Mouse (Mus musculus) induced T-regulatory cell, adult 2 months (primary cell): ENCODE data around the gene Fbxo17.

ENCODE experiments used
- DNase-seq: peaks from one replicate; pipeline ENCODE4 v3.0.0-alpha.2; 2012; ENCODE audit warnings: low read depth

Fbxo17 gene

DNA sequence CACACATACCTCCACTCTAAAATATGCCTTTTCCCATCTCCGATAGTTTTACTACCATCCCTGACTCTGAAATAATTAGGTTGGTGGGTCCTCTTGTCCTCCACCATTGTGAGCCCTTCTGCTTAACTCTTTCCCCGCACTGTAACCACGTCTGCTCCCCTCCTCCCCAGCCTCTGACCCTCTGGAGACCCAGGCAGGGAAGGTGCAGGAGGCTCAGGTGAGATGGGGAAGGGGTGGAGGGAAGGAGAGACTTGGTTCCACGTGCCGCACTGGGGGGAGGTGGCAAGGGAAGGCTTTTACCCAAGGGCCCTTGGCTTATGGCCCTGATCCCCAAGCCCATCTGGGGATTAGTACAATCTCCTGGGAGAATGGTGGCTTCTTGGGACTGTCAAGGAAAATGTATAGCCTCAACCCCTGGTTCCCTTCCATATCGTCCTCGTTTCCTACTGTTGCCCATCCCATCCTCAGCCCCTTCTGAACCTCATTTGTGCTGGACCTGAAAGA is 50.9 kb downstream of the Fbxo17 start, which contains the start of gene Nfkbib:
Gene Nfkbib, minus strand, starts transcription at position 51 of the 504 bp plus-strand sequence.
- no peak for DNase-seq

DNA sequence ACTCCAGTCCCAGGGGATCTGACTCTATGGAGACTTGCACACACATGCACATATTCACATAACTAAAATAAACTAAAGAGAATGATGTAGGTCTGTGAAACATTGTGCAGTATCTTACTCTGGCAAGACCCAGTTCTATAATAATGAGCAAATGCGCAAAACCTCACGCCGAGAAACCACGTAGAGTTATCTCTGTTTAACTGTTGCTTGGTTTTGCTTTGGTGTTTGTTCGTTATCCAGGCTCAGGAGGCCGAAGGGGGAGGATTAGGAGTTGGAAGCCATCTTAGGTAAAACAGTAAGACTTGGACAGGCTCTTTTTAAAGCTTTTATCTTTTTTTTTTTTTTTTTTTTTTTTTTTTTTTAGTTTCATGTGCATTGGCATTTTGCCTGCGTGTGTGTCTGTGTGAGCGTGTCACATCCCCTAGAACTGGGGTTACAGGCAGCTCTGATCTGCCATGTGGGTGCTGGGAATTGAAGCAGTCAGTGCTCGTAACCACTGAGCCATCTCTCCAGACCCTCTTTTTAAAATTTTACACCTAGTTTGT is 52.9 kb downstream of the Fbxo17 start:
- DNase-seq = no peak

DNA sequence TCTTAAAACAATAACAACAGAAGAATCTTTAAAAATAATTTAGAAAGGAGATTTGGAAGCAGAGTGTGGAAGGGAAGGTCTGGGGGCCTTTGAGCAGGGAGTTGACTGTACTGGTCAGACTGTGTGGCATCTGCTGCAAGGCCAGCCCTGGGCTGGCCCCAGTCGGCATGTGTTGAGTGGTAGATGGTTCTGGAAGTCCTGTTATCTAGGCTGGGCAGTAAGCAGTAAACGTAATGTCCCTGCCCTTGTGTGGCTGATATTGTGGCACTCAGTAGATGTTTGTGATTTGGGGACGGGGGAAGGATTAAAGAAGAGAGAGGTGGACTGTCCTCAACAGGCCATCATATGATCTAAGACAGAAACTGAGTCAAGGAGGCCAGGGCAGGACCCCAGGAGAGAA is 53.7 kb downstream of the Fbxo17 start:
- no peak for DNase-seq

DNA sequence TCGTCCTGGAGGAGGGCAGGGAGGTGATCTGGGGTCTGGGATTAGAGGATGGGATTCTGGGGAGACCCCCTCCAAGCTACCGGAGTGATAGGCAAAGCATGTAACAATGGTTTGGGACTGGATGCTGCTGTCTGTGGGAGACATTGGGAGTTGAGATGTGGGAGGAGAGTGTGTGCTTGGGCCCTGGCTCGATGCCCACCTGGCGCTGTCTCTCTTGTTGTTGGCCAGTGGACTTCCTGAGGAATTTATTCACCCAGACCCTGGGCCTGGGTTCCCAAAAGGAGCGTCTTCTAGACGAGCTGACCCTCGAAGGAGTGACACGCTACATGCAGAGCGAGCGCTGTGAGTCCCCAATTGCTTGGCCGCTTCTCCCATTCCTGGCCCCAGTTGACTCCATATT is 55.3 kb downstream of the Fbxo17 start:
- DNase-seq = no peak

DNA sequence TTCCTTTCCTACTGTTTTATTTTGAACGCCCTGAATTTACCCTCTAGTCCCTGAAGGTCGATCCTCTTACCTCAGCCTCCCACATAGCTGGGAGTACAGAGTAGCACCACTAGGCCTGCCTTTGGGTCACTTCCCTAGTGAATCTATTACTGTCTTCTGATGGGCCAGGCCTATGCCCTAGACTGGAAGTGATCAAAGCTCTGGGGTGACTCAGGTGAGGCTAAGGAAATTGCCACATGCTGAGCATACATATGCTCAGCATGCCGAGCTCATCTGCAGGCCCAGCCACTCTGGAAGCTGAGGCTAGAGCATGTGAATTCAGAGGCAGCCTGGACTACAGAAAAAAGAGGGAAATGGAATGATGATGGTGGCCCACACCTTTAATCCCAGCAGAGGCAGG is 56.6 kb downstream of the Fbxo17 start:
- DNase-seq = no peak

DNA sequence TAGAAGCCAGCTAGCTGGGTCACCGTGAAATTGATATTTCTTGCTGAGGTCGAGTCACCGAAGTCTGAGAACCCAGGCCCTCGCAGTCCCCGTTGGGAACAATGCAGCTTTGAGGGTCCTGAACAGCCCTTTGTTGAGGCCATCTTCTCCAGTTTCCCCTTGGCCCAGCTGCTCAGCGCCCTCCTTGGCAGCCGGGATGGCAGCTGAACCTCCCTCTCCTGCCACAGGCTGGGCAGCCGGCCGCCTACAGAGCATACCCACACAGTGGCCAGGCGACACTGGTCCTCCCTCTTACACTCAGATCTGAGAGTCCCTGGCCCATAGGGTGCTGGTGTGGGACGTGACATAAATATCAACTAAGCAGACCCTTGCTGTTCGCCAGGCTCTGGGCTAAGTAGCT is 57.6 kb downstream of the Fbxo17 start:
- DNase-seq = no peak

DNA sequence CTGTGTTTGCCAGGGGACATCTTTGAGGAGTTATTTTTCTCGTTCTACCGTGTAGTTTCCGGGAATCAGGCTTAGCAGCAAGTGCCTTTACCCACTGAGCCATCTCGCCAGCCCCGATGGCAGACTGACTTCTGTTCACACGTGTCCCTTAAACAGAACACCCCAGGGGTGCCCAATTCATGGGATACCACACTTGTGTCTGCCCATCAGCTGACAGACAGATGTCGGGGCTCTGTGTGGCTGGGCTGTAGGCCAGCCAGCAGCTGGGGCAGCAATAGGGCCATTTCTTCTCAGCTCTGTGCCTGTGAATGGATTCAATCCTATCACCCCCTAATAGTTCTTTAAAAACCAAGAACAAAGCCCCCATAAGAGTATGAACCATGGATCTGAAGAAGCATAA is 58.5 kb downstream of the Fbxo17 start:
- DNase-seq = no peak

DNA sequence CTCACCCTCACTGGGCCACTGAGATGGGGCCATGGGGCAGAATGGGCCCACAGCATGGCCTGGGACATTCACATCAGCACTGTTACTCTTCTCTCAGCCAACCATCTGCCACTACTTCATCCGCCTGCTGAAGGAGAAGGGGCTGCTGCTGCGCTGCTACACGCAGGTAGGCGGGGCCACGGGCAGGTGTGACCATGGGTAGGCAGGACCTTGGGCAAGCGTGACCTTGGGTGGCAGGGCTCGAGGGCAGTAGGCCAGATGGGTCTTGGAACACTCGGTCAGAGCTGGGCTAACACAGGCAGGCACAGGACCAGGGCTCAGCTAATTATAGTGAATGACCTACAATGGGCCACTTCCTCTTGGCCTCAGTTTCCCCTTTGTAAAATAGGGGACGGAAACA is 62.2 kb downstream of the Fbxo17 start:
- no peak for DNase-seq

DNA sequence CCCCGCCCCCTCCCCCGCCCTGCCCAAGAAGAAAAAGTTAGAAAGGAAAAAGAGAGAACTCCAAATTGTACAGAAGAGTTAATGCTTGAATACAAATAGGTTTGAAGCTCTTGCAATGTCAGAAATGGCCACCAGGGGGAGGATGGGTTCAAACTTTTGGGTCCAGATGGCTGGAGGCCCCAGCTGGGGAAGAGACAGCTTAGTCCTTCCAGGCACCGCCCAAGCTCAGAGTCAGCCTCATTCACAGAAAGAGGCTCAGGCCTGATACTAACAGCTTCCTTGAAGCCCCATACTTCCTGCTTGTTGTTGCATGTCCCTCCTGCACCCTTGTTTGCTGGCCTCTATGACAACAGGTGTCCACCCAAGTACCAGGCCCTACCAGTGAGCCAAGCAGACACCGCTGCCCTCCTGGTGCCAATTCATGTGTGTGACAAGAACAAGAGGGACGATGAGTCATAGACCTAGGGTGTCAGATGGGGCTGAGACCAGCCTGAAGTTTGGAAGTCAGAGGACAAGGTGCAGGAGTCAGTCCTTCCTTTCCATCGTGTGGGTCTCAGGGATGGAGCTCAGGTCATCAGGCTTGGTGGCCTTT is 63.6 kb downstream of the Fbxo17 start:
- DNase-seq = peak; percentile 98

DNA sequence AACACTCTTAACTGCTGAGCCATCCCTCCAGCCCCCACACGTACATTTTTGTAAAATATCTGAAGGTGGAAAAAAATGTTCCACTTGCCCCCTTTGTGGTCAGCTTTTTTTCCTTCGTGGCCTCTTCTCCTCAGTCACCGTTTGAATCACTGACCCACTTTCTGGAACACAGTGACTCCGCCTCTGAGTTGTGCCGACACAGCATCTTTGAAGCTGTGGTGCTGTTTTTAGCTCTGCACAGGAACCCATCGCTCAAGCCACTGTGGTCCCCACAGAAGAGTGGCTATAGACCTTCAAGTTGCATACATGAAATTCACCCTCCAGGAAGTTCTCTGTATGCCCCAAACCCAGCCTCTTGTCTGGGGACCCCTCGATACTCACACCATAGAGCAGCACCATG is 64.3 kb downstream of the Fbxo17 start:
- DNase-seq = peak; percentile 94

DNA sequence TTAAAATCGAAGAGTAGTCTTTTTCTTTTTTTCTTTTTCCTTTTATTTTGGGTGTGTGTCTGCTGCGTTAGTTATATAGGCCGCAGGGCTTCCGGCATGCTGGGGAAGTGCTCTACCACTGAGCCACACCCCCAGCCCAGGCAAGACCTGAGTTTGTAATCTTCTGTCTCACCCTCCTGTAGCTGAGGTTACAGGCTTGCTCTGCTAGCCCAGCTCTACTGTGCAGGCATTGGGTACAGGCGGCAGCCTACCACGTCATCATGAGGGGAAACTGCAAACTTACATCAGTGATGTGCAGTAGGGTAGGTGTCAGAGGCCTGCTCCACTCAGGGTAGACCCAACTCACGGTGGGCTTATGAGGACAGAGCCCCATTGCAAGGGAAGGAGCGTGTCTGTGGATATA is 64.7 kb downstream of the Fbxo17 start:
- peak; percentile 95 for DNase-seq

DNA sequence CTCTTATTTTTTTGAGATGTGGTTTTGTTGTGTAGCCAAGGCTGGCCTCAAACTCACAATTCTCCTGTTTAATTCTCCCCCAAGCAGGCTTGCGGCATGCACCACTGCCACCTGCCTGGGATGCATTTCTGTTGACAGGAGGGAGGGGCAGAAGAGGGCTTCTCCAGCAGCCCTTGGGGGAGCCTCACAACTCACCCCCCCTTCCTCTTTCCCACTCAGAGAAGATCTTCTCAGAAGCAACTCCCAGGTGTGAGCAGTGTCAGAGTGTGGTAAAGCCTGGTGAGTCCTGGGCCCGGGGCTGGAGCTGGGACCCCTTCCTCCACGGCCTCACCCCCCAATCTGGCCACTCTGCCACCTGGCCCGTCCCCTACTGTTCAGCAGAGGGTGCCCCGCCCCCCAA is 68.6 kb downstream of the Fbxo17 start:
- DNase-seq = no peak
